Mouse (Mus musculus): ENCODE results near the gene Togaram2.

Gene Togaram2

GRCm38 (mm10) chr17:71681666-71682065 is 8.6 kb downstream of the Togaram2 start:
- DNase-seq (ENCODE audit: low read depth in 2 of 2, low spot score in 2 of 2): no peak

- no peak for DNase-seq (ENCODE audit: low read depth in 2 of 2, low spot score in 2 of 2)
Measured at GRCm38 (mm10) chr17:71682379-71682778, 9.3 kb downstream of the Togaram2 start.

GRCm38 (mm10) chr17:71683281-71683680 is 10.2 kb downstream of the Togaram2 start:
- no peak for DNase-seq (ENCODE audit: low read depth in 2 of 2, low spot score in 2 of 2)

GRCm38 (mm10) chr17:71684103-71684608 is 11.1 kb downstream of the Togaram2 start:
- no peak for DNase-seq (ENCODE audit: low read depth in 2 of 2, low spot score in 2 of 2)

GRCm38 (mm10) chr17:71687436-71687835 is 14.4 kb downstream of the Togaram2 start:
- no peak for DNase-seq (ENCODE audit: low read depth in 2 of 2, low spot score in 2 of 2)

- DNase-seq (ENCODE audit: low read depth in 2 of 2, low spot score in 2 of 2): no peak
Measured at GRCm38 (mm10) chr17:71689903-71690302, 16.8 kb downstream of the Togaram2 start.

- no peak for DNase-seq (ENCODE audit: low read depth in 2 of 2, low spot score in 2 of 2)
Measured at GRCm38 (mm10) chr17:71691361-71691875, 18.4 kb downstream of the Togaram2 start.

- DNase-seq (ENCODE audit: low read depth in 2 of 2, low spot score in 2 of 2): no peak
Measured at GRCm38 (mm10) chr17:71693313-71693712, 20.3 kb downstream of the Togaram2 start.

- no peak for DNase-seq (ENCODE audit: low read depth in 2 of 2, low spot score in 2 of 2)
Measured at GRCm38 (mm10) chr17:71693780-71694179, 20.7 kb downstream of the Togaram2 start.

- no peak for DNase-seq (ENCODE audit: low read depth in 2 of 2, low spot score in 2 of 2)
Measured at GRCm38 (mm10) chr17:71695151-71695550, 22.1 kb downstream of the Togaram2 start.

- DNase-seq (ENCODE audit: low read depth in 2 of 2, low spot score in 2 of 2): no peak
Measured at GRCm38 (mm10) chr17:71695716-71696315, 22.8 kb downstream of the Togaram2 start.

GRCm38 (mm10) chr17:71696396-71696795 is 23.3 kb downstream of the Togaram2 start:
- no peak for DNase-seq (ENCODE audit: low read depth in 2 of 2, low spot score in 2 of 2)

- no peak for DNase-seq (ENCODE audit: low read depth in 2 of 2, low spot score in 2 of 2)
Measured at GRCm38 (mm10) chr17:71697896-71698618, 25.0 kb downstream of the Togaram2 start.

GRCm38 (mm10) chr17:71698619-71698956 is 25.5 kb downstream of the Togaram2 start:
- DNase-seq (ENCODE audit: low read depth in 2 of 2, low spot score in 2 of 2): no peak

GRCm38 (mm10) chr17:71705113-71705512 is 32.1 kb downstream of the Togaram2 start:
- DNase-seq (ENCODE audit: low read depth in 2 of 2, low spot score in 2 of 2): no peak

- DNase-seq (ENCODE audit: low read depth in 2 of 2, low spot score in 2 of 2): no peak
Measured at GRCm38 (mm10) chr17:71705550-71706480, 32.8 kb downstream of the Togaram2 start.

- no peak for DNase-seq (ENCODE audit: low read depth in 2 of 2, low spot score in 2 of 2)
Measured at GRCm38 (mm10) chr17:71707715-71708114, 34.7 kb downstream of the Togaram2 start.

GRCm38 (mm10) chr17:71712279-71712678 is 39.2 kb downstream of the Togaram2 start:
- no peak for DNase-seq (ENCODE audit: low read depth in 2 of 2, low spot score in 2 of 2)

- DNase-seq (ENCODE audit: low read depth in 2 of 2, low spot score in 2 of 2): no peak
Measured at GRCm38 (mm10) chr17:71715034-71715433, 42.0 kb downstream of the Togaram2 start.

GRCm38 (mm10) chr17:71717881-71718625 is 45.0 kb downstream of the Togaram2 start:
- DNase-seq (ENCODE audit: low read depth in 2 of 2, low spot score in 2 of 2): no peak

- DNase-seq (ENCODE audit: low read depth in 2 of 2, low spot score in 2 of 2): no peak
Measured at GRCm38 (mm10) chr17:71720434-71720833, 47.4 kb downstream of the Togaram2 start.

Data from CD8-positive naive resting alpha-beta T cell, adult 2 months (primary cell).